Mouse (Mus musculus): ENCODE data around the gene Ier5.

Gene Ier5

GRCm38 (mm10) chr1:155064111-155064510, 35.3 kb downstream of the Ier5 start:
- in situ Hi-C loops (cut with MboI; ENCODE audit: low pct_unique_long_range_greater_than_20kb in 1 of 2, low sequenced_read_pairs in 2 of 2, unreplicated experiment in 1 of 2), result no loop called here

DNA sequence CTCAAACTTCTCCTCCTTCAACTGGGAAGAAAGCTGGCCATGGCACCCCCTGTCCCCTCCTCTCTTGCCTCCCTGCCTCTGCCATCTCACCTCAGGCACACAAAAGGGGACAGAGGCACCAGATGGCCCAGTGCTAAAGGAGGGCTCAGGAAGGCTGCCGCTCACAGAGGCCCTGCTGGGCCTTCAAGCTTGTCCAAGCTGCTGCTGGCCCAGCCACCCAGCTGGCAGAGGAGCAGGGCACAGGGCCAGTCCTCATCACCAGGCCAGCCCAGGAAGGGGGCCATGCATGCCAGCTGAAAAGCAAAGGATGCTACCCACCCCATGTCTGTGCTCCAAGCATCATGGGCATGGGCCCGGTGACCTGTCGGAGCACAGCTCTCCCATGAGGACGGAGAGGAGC, 36.5 kb downstream of the Ier5 start:
- in situ Hi-C loops (cut with MboI; ENCODE audit: low pct_unique_long_range_greater_than_20kb in 1 of 2, low sequenced_read_pairs in 2 of 2, unreplicated experiment in 1 of 2), result no loop called here

GRCm38 (mm10) chr1:155062057-155062456, 37.4 kb downstream of the Ier5 start:
- in situ Hi-C loops (cut with MboI; ENCODE audit: low pct_unique_long_range_greater_than_20kb in 1 of 2, low sequenced_read_pairs in 2 of 2, unreplicated experiment in 1 of 2), result no loop called here

- in situ Hi-C loops (cut with MboI; ENCODE audit: low pct_unique_long_range_greater_than_20kb in 1 of 2, low sequenced_read_pairs in 2 of 2, unreplicated experiment in 1 of 2), result no loop called here
Measured at GRCm38 (mm10) chr1:155060832-155061801, 38.3 kb downstream of the Ier5 start.

DNA sequence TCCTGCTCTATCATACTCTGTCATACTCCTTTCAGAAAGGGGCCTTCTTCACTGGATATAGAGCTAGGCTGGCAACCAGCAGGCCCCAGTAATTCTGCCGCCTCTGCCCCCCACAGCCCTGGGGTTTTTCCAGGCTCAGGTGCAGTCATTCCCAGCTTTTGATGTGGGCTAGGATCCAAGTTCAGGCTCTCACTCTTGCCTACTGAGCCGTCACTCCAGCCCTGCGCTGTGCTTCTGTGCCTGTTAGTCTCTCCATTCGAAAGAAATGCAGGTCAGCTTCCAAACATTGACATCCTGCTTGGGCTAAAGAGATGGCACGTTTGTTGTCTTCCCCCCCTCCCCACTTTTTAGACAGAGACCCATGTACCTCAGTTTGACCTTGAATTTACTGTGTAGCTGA, 39.2 kb downstream of the Ier5 start:
- in situ Hi-C loops (cut with MboI; ENCODE audit: low pct_unique_long_range_greater_than_20kb in 1 of 2, low sequenced_read_pairs in 2 of 2, unreplicated experiment in 1 of 2), result no loop called here

GRCm38 (mm10) chr1:155059505-155059904, 39.9 kb downstream of the Ier5 start:
- in situ Hi-C loops (cut with MboI; ENCODE audit: low pct_unique_long_range_greater_than_20kb in 1 of 2, low sequenced_read_pairs in 2 of 2, unreplicated experiment in 1 of 2), result no loop called here

GRCm38 (mm10) chr1:155058099-155059012, 41.1 kb downstream of the Ier5 start:
- in situ Hi-C loops (cut with MboI; ENCODE audit: low pct_unique_long_range_greater_than_20kb in 1 of 2, low sequenced_read_pairs in 2 of 2, unreplicated experiment in 1 of 2), result no loop called here

GRCm38 (mm10) chr1:155056166-155056565, 43.3 kb downstream of the Ier5 start:
- in situ Hi-C loops (cut with MboI; ENCODE audit: low pct_unique_long_range_greater_than_20kb in 1 of 2, low sequenced_read_pairs in 2 of 2, unreplicated experiment in 1 of 2), result no loop called here

- in situ Hi-C loops (cut with MboI; ENCODE audit: low pct_unique_long_range_greater_than_20kb in 1 of 2, low sequenced_read_pairs in 2 of 2, unreplicated experiment in 1 of 2), result no loop called here
Measured at GRCm38 (mm10) chr1:155055041-155055440, 44.4 kb downstream of the Ier5 start.

- in situ Hi-C loops (cut with MboI; ENCODE audit: low pct_unique_long_range_greater_than_20kb in 1 of 2, low sequenced_read_pairs in 2 of 2, unreplicated experiment in 1 of 2), result no loop called here
Measured at GRCm38 (mm10) chr1:155054366-155054965, 45.0 kb downstream of the Ier5 start.

- in situ Hi-C loops (cut with MboI; ENCODE audit: low pct_unique_long_range_greater_than_20kb in 1 of 2, low sequenced_read_pairs in 2 of 2, unreplicated experiment in 1 of 2), result no loop called here
Measured at GRCm38 (mm10) chr1:155053296-155053695, 46.1 kb downstream of the Ier5 start.

DNA sequence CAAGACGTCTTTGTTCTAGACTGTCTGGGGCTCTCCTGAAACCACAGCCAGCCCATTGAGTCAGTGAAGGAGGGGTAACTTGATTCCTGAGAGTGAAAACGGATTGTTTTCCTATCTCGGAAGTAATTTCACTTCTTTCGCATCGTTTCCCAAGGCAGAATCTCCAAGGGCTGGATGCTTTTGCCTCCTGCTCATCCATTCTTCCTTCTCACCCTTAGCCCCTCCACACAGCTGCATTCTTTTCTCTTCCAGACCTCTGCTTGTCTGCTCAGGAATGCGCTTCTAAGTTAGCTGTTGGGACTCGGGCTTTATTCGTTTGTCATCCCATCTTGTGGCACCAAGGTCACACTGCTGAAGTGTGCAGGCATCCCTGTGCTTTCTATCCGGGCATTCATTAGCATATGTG, 46.7 kb downstream of the Ier5 start:
- in situ Hi-C loops (cut with MboI; ENCODE audit: low pct_unique_long_range_greater_than_20kb in 1 of 2, low sequenced_read_pairs in 2 of 2, unreplicated experiment in 1 of 2), result no loop called here

GRCm38 (mm10) chr1:155052131-155052760, 47.2 kb downstream of the Ier5 start:
- in situ Hi-C loops (cut with MboI; ENCODE audit: low pct_unique_long_range_greater_than_20kb in 1 of 2, low sequenced_read_pairs in 2 of 2, unreplicated experiment in 1 of 2), result no loop called here

- in situ Hi-C loops (cut with MboI; ENCODE audit: low pct_unique_long_range_greater_than_20kb in 1 of 2, low sequenced_read_pairs in 2 of 2, unreplicated experiment in 1 of 2), result no loop called here
Measured at GRCm38 (mm10) chr1:155051701-155052127, 47.7 kb downstream of the Ier5 start.

DNA sequence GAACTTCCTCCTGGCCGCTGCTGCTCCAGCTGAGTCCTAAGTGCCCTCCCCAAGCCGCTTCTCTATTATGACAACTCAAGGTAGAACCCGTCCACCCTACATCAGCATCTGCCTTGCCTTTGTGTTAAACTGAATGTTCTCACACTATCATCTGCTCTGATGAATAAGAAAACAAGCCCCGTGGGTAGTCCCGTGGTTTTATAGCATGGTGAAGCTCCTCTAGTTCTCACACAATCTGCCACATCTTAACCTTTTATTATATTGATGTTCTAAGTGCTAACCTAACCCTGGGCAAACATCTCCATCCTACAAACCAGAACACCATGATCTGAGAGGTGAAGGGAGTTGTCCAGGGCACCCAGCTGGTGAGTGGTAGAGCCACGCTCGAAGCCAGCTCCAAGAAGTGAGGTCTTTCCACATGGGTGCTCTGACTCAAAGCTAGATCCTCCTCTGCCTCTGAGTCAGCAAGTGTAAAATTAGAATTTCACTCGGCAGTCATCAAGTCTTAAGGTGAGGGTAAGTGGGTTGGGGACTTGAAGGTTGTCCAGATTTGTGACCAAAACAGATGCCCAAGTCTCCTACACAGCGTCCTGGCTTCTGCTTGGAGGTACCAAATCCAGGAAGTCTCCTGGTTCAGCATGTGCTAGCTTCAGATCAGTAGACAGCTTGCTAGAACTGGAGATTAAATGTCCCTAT, 48.4 kb downstream of the Ier5 start:
- in situ Hi-C loops (cut with MboI; ENCODE audit: low pct_unique_long_range_greater_than_20kb in 1 of 2, low sequenced_read_pairs in 2 of 2, unreplicated experiment in 1 of 2), result no loop called here

DNA sequence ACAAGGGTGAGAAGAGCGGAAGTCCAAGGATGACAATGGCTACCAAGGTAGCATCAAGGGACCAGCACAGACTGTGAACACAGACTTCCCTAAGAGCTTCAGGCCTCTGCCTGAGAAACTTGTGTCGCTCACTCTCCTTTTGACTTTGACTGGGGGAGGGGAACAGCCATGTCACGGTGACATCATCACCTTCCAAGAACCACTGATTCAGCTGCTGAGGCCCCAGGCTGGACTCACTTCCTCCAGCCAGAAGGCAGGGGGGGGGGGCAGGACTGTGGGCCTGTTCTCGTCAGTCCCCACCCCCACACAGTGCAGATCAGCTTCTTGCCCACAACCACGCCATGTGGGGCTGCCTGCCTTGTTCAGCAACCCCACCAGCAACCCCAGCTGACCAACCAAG, 49.3 kb downstream of the Ier5 start:
- in situ Hi-C loops (cut with MboI; ENCODE audit: low pct_unique_long_range_greater_than_20kb in 1 of 2, low sequenced_read_pairs in 2 of 2, unreplicated experiment in 1 of 2), result no loop called here

- in situ Hi-C loops (cut with MboI; ENCODE audit: low pct_unique_long_range_greater_than_20kb in 1 of 2, low sequenced_read_pairs in 2 of 2, unreplicated experiment in 1 of 2), result loop anchor here (10.0 to 25.0 kb wide), 4 partner anchors 86 to 663 kb away; partner anchors contain the start of gene Mr1 (in 1 of the 2)
Measured at GRCm38 (mm10) chr1:155048947-155049346, 50.5 kb downstream of the Ier5 start.
